Comparison of ENCODE assay signal across 15 mouse cellular contexts in the genomic region with DNA sequence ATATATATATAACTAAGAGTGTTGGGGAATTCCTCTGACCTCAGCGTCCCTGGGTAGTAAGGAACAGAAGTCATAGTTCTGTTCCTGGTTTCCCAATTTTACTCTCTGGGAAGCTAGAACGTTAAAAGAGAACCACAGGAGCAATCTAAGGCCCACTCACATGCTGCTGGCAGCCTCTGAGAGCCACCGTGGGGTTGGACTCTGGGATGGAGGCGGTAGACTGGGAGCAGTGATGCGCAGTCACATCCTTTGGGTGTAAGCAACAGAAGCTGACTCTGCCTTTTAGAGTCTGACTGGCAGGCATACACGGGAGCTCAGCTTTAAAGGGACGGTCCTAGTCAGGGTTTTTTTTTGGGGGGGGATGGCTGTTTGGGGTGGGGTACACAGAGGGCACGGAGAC. TPM values are rescaled to one million over a fixed set of nuclear protein-coding genes. Genes with fewer than 3 reads are reported as not detected.
A peak's percentile ranks its signal among the peaks of the same experiment; 100 is the strongest.
DNase-seq lines count a peak whose midpoint lies in the region.
"Had no signal": no experiment of that assay in that cellular context is flagged by ENCODE, and none has a peak within 500 bp of the region (broad histone marks: within the 10 kb centered on the region; RNA-seq: fewer than 3 reads in every experiment).

No protein-coding gene starts in this region.

- DNase-seq in layer of hippocampus, adult 9-11 months = peak; percentile 52
- DNase-seq in layer of hippocampus, postnatal 25 days (ENCODE audit: extremely low spot score in 1 of 2, low spot score in 1 of 2) = no peak
- DNase-seq in right cerebral cortex, adult 18-20 months = peak; percentile 71
- DNase-seq in right cerebral cortex, postnatal 14 days = no peak
- DNase-seq in heart, adult 8-10 months (ENCODE audit: low spot score) = no peak
- DNase-seq: adrenal gland, adult 2 months; adrenal gland, postnatal 10 days; adrenal gland, postnatal 25 days; cerebellum, adult 11-12 months; cerebellum, adult 2 months; cerebellum, adult 9-10 months; cerebellum, postnatal 10 days; cerebellum, postnatal 25 days; forebrain, postnatal 0 days had no signal

RNA-seq across cellular contexts. Expression of gene Crtac1, which starts 39.5 kb away (rescaled TPM):
- total RNA-seq in layer of hippocampus, postnatal 25 days (2021) = 100 to 1,000 TPM in 1 of 2 experiments, 10 to 100 TPM in 1; 82.9 to 105 TPM
- total RNA-seq in heart, adult 8-10 months (2022) = under 1 TPM in 2 of 4 experiments, not detected in 2; 0.09 to 0.60 TPM
- total RNA-seq: MEL had no signal

Comparison
In these comparisons a context has a peak if more than half of its experiments do, and no peak if none do; other contexts are left out.
1. DNase-seq: peak in layer of hippocampus, adult 9-11 months (single experiment) and right cerebral cortex, adult 18-20 months (single experiment); none in layer of hippocampus, postnatal 25 days (0 of 2), right cerebral cortex, postnatal 14 days (single experiment) and heart, adult 8-10 months (single experiment).
2. RNA of gene Crtac1, which starts 39.5 kb away (total RNA-seq): 82.9 to 105 TPM in layer of hippocampus, postnatal 25 days; 0.09 to 0.60 TPM in heart, adult 8-10 months; every median in the first group is over 10 times any median in the second.